In genomic region chr11:55607066-55607807, GRCm38 (mm10) we compare ENCODE assay signal across 10 mouse cellular contexts. TPM values are rescaled to one million over a fixed set of nuclear protein-coding genes. Genes with fewer than 3 reads are reported as not detected.
DNase-seq lines count a peak whose midpoint lies in the region; ATAC-seq and TF ChIP-seq lines count a peak whose summit lies in the region.
"Had no signal": no experiment of that assay in that cellular context is flagged by ENCODE, and none has a peak within 500 bp of the region (broad histone marks: within the 10 kb centered on the region; RNA-seq: fewer than 3 reads in every experiment).

No protein-coding gene starts in this region.

- H3K9ac ChIP-seq in kidney, postnatal 0 days (ENCODE audit: low read depth, low read length) = no peak overlapping the region
- H3K9ac ChIP-seq in kidney, embryonic 15.5 days = no peak overlapping the region
- H3K9ac ChIP-seq in forebrain, embryonic 11.5 days (ENCODE audit: low read length) = no peak overlapping the region
- no peak overlapping the region for H3K9ac ChIP-seq in heart, embryonic 12.5 days
- H3K9ac ChIP-seq: liver, embryonic 13.5 days had no signal

- WGBS in kidney, postnatal 0 days = 5% methylated on average over 26 of the region's 26 CpGs
- WGBS in kidney, embryonic 15.5 days = 5% methylated on average over 26 of the region's 26 CpGs
- WGBS in forebrain, embryonic 11.5 days = 4% methylated on average over 26 of the region's 26 CpGs
- 3% methylated on average over 26 of the region's 26 CpGs for WGBS in olfactory bulb, adult 2 months
- 6% methylated on average over 26 of the region's 26 CpGs for WGBS in heart, embryonic 12.5 days

- no peak overlapping the region for H3K4me2 ChIP-seq in kidney, postnatal 0 days (ENCODE audit: low read length)
- no peak overlapping the region for H3K4me2 ChIP-seq in kidney, embryonic 15.5 days
- H3K4me2 ChIP-seq in forebrain, embryonic 11.5 days (ENCODE audit: low read depth, low read length, severe bottlenecking) = peak overlapping the region; percentile 43
- H3K4me2 ChIP-seq in heart, embryonic 12.5 days = no peak overlapping the region
- H3K4me2 ChIP-seq: liver, embryonic 13.5 days had no signal

- H3K36me3 ChIP-seq in kidney, postnatal 0 days (ENCODE audit: insufficient read depth, low read length) = no peaks in the 10 kb centered on the region
- no peaks in the 10 kb centered on the region for H3K36me3 ChIP-seq in kidney, embryonic 15.5 days
- no peaks in the 10 kb centered on the region for H3K36me3 ChIP-seq in forebrain, embryonic 11.5 days (ENCODE audit: control insufficient read depth, insufficient read depth, low read length)
- H3K36me3 ChIP-seq in heart, embryonic 12.5 days = no peaks in the 10 kb centered on the region
- H3K36me3 ChIP-seq: liver, embryonic 13.5 days had no signal

- H3K4me1 ChIP-seq in kidney, postnatal 0 days (replicated peaks; ENCODE audit: insufficient read depth, low read length) = no peaks in the 10 kb centered on the region
- 0 out of 2 replicates have a peak, but pooled peaks cover 6% of the 10 kb centered on the region for H3K4me1 ChIP-seq in kidney, embryonic 15.5 days
- H3K4me1 ChIP-seq in forebrain, embryonic 11.5 days (replicated peaks; ENCODE audit: control insufficient read depth, insufficient read depth, low read length) = no peaks in the 10 kb centered on the region; the same call in 1 of the 2 replicates
- H3K4me1 ChIP-seq in olfactory bulb, adult 2 months (ENCODE audit: control insufficient read depth, insufficient read depth, low read length) = peaks cover 13% of the 10 kb centered on the region
- H3K4me1 ChIP-seq in heart, embryonic 12.5 days (replicated peaks) = no peaks in the 10 kb centered on the region; the same call in 1 of the 2 replicates
- H3K4me1 ChIP-seq: liver, embryonic 13.5 days had no signal

- peak; percentile 7 for DNase-seq in kidney, postnatal 0 days (ENCODE audit: low spot score)
- peak; percentile 62 for DNase-seq in forebrain, embryonic 11.5 days (ENCODE audit: low spot score)
- peak; percentile 33 to 46 for DNase-seq in left cerebral cortex, adult 2 months (ENCODE audit: extremely low spot score in 1 of 2, low spot score in 2 of 2)
- no peak for DNase-seq in heart, postnatal 10 days

- intact Hi-C loops in left cerebral cortex, adult 2 months (cut with DNase I) = loop anchor here (10.0 kb wide), 1 partner anchor 178 kb away; no protein-coding TSS in a partner anchor
- intact Hi-C loops in heart, postnatal 10 days (cut with DNase I) = no loop called here

- H3K4me3 ChIP-seq in kidney, postnatal 0 days (replicated peaks; ENCODE audit: low read depth, low read length) = no peak overlapping the region
- H3K4me3 ChIP-seq in kidney, embryonic 15.5 days (replicated peaks) = no peak overlapping the region
- H3K4me3 ChIP-seq in forebrain, embryonic 11.5 days (ENCODE audit: low read depth, low read length) = peak overlapping the region; percentile 24
- H3K4me3 ChIP-seq in left cerebral cortex, adult 2 months = peak overlapping the region; percentile 34
- peak overlapping the region; percentile 45 for H3K4me3 ChIP-seq in olfactory bulb, adult 2 months (ENCODE audit: insufficient read depth, low read depth, low read length)
- no peak overlapping the region for H3K4me3 ChIP-seq in heart, embryonic 12.5 days
- H3K4me3 ChIP-seq: liver, embryonic 13.5 days had no signal

- H3K27ac ChIP-seq in kidney, postnatal 0 days = no peak overlapping the region
- H3K27ac ChIP-seq in kidney, embryonic 15.5 days = no peak overlapping the region
- H3K27ac ChIP-seq in forebrain, embryonic 11.5 days (ENCODE audit: low read depth, low read length) = no peak overlapping the region
- no peak overlapping the region for H3K27ac ChIP-seq in left cerebral cortex, adult 2 months
- no peak overlapping the region for H3K27ac ChIP-seq in olfactory bulb, adult 2 months (ENCODE audit: insufficient read depth, low read depth, low read length)
- H3K27ac ChIP-seq in heart, embryonic 12.5 days (ENCODE audit: poor library complexity, severe bottlenecking) = no peak overlapping the region
- H3K27ac ChIP-seq: liver, embryonic 13.5 days had no signal

- peak; percentile 14; the same call in 1 of the 2 replicates for TF ChIP-seq CTCF in kidney, postnatal 0 days (IDR thresholded peaks at IDR 0.05; ENCODE audit: low read depth)
- TF ChIP-seq CTCF in left cerebral cortex, adult 2 months (IDR thresholded peaks at IDR 0.05) = peak; percentile 62
- TF ChIP-seq CTCF in olfactory bulb, adult 2 months (IDR thresholded peaks at IDR 0.05; ENCODE audit: insufficient read depth, low read depth, low read length) = peak; percentile 65

- TF ChIP-seq POLR2A in olfactory bulb, adult 2 months (IDR thresholded peaks at IDR 0.05; ENCODE audit: insufficient read depth, low read depth, low read length) = no peak

- H3K9me3 ChIP-seq in kidney, postnatal 0 days (replicated peaks; ENCODE audit: low read length) = no peaks in the 10 kb centered on the region
- no peaks in the 10 kb centered on the region for H3K9me3 ChIP-seq in kidney, embryonic 15.5 days (replicated peaks)
- no peaks in the 10 kb centered on the region for H3K9me3 ChIP-seq in forebrain, embryonic 11.5 days (ENCODE audit: control insufficient read depth, low read length)
- no peaks in the 10 kb centered on the region for H3K9me3 ChIP-seq in heart, embryonic 12.5 days (replicated peaks)
- H3K9me3 ChIP-seq: liver, embryonic 13.5 days had no signal

- ATAC-seq in kidney, postnatal 0 days (replicated peaks; ENCODE audit: low FRiP score, low read depth) = no peak
- ATAC-seq in kidney, embryonic 15.5 days (replicated peaks; ENCODE audit: low FRiP score) = no peak
- peak; percentile 33; the same call in 1 of the 2 replicates for ATAC-seq in forebrain, embryonic 11.5 days (replicated peaks; ENCODE audit: low FRiP score)
- no peak for ATAC-seq in heart, embryonic 12.5 days (ENCODE audit: insufficient number of reproducible peaks, low FRiP score)
- ATAC-seq in monocyte, adult 5-6 weeks (replicated peaks; ENCODE audit: insufficient number of reproducible peaks, low FRiP score, low TSS enrichment, poor library complexity, severe bottlenecking) = no peak

- peaks cover 4% of the 10 kb centered on the region; the same call in 1 of the 2 replicates for H3K27me3 ChIP-seq in kidney, postnatal 0 days (ENCODE audit: insufficient read depth, low read length)
- H3K27me3 ChIP-seq in kidney, embryonic 15.5 days = peaks cover 35% of the 10 kb centered on the region
- H3K27me3 ChIP-seq in forebrain, embryonic 11.5 days (ENCODE audit: control insufficient read depth, insufficient read depth, low read length) = peaks cover 50% of the 10 kb centered on the region
- H3K27me3 ChIP-seq in heart, embryonic 12.5 days (replicated peaks) = peaks cover 40% of the 10 kb centered on the region

RNA-seq across cellular contexts. Expression of gene Glra1, which starts 0.8 kb away (rescaled TPM):
- not detected in 2 replicates for polyA plus RNA-seq in kidney, postnatal 0 days (2015; fragmentation: Nextera tagmentation; extraction: Ambion mirVana)
- not detected in 2 replicates for polyA plus RNA-seq in kidney, embryonic 15.5 days (2015; fragmentation: Nextera tagmentation; extraction: Ambion mirVana)
- not detected in 2 replicates for polyA plus RNA-seq in forebrain, embryonic 11.5 days (2014; fragmentation: Nextera tagmentation; extraction: Ambion mirVana)
- 1 to 10 TPM; 1.5 to 2.1 TPM for total RNA-seq in left cerebral cortex, adult 2 months (2021)
- not detected in 2 replicates for polyA plus RNA-seq in olfactory bulb, adult 2 months (2012; ENCODE audit: insufficient read depth, insufficient read length, low replicate concordance, missing spikeins)
- polyA plus RNA-seq in heart, embryonic 12.5 days (2016; fragmentation: Nextera tagmentation; extraction: Ambion mirVana) = not detected in 2 replicates
- not detected for total RNA-seq in heart, postnatal 10 days (2021)
- total RNA-seq in monocyte, adult 5-6 weeks (2017) = not detected in 3 replicates
- polyA plus RNA-seq: liver, embryonic 13.5 days; stomach, embryonic 16.5 days had no signal

Comparison
In these comparisons a context has a peak if more than half of its experiments do, and no peak if none do; other contexts are left out.
1. DNase-seq: peak in kidney, postnatal 0 days (single experiment), forebrain, embryonic 11.5 days (single experiment) and left cerebral cortex, adult 2 months (2 of 2); none in heart, postnatal 10 days (0 of 2).
2. H3K4me3 ChIP-seq: peak in forebrain, embryonic 11.5 days (single experiment), left cerebral cortex, adult 2 months (single experiment) and olfactory bulb, adult 2 months (single experiment); none in kidney, postnatal 0 days (single experiment), kidney, embryonic 15.5 days (single experiment) and heart, embryonic 12.5 days (single experiment).
3. CTCF ChIP-seq: peak in every context shown above with its lines; median percentile 65 in olfactory bulb, adult 2 months; 62 in left cerebral cortex, adult 2 months; 14 in kidney, postnatal 0 days.